Mouse (Mus musculus): ENCODE results near the gene Sec63.

- TF ChIP-seq CTCF (IDR thresholded peaks at IDR 0.05) = no peak
- TF ChIP-seq EP300 (IDR thresholded peaks at IDR 0.05; ENCODE audit: insufficient read depth, low read depth, low read length) = no peak
- TF ChIP-seq POLR2A (IDR thresholded peaks at IDR 0.05; ENCODE audit: insufficient read depth, low read depth, low read length) = no peak
These were observed 31.7 kb upstream of the Sec63 start for GRCm38 (mm10) chr10:42729607-42730006.
